Mouse (Mus musculus) ES-E14 (cell line): ENCODE data around the gene Msln.

Experiments
- CHD2 ChIP-seq: IDR thresholded peaks from 2 replicates; pipeline ENCODE4 v1.6.1; 2014; ENCODE audit warnings: mild to moderate bottlenecking, low read depth, low read length, inconsistent platforms
- ZC3H11A ChIP-seq: IDR thresholded peaks from 2 replicates; pipeline ENCODE4 v1.6.1; 2012; ENCODE audit warnings: low read depth, mild to moderate bottlenecking, inconsistent platforms, low read length, borderline replicate concordance

DNA sequence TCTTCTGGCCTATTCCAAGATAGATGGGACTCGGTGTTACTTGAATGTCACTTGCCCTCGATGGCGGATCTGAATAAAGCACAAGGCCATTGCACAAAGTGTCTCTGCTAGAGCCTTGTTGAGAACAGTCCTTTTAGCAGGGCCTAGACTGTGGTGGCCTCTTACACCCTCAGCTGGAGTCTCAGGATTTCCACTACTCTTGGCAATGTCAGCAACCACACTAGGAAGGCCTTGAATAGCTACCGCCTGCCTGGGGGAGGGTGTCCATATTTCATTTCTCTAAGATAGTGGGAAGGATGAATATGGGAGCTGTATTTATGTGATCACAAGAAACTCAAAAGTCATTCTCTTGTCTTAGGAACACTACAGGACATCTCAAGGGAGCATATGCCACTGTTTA is 5.9 kb downstream of the Msln start:
- TF ChIP-seq CHD2 = no peak
- no peak for TF ChIP-seq ZC3H11A
